Mouse (Mus musculus) lung, adult 2 months (tissue): ENCODE results near the gene Mcf2l.

ENCODE experiments used
- CTCF ChIP-seq: fragments of 200-500 bp; IDR thresholded peaks from 2 replicates; pipeline ENCODE4 v1.5.1; 2011; ENCODE audit warnings: mild to moderate bottlenecking, low read length, control low read depth; ENCODE audit not compliant: insufficient read depth
- POLR2A ChIP-seq: fragments of 200-500 bp; IDR thresholded peaks from 2 replicates; pipeline ENCODE4 v1.6.1; 2011; ENCODE audit warnings: low read depth, mild to moderate bottlenecking, control low read depth, low read length, borderline replicate concordance; ENCODE audit errors: extremely low read depth

- no peak for TF ChIP-seq CTCF
- no peak for TF ChIP-seq POLR2A
Measured at GRCm38 (mm10) chr8:12887772-12888435, 14.3 kb downstream of the Mcf2l start.
